Mouse (Mus musculus) CD4-positive, CD25-positive, alpha-beta regulatory T cell, adult 4 months (primary cell): ENCODE results near the gene Rsph1. TPM values are rescaled to one million over a fixed set of nuclear protein-coding genes. Genes with fewer than 3 reads are reported as not detected.

Source experiments
- ATAC-seq: one replicate; pipeline ENCODE4 v1.8.0; 2017
- polyA plus RNA-seq, 2 experiments: library from polyadenylated mRNA; unstranded; fragments of 100-300 nt; shearing (Covaris generic); gene quantifications; one replicate each; pipeline ENCODE4 v1.2.1; 2017

The Rsph1 gene
- polyA plus RNA-seq, 2 experiments from 2014 or later, result 0.52 to 1.1 TPM

- ATAC-seq, result no peak
Measured at GRCm38 (mm10) chr17:31303401-31303800, 26.2 kb upstream of the Rsph1 start.

GRCm38 (mm10) chr17:31300736-31301135 lies 23.6 kb upstream of the Rsph1 start:
- ATAC-seq, result no peak

- no peak for ATAC-seq
Measured at GRCm38 (mm10) chr17:31299981-31300380, 22.8 kb upstream of the Rsph1 start.

- ATAC-seq, result no peak
Measured at GRCm38 (mm10) chr17:31298419-31299209, 21.4 kb upstream of the Rsph1 start.

GRCm38 (mm10) chr17:31297521-31297939 lies 20.3 kb upstream of the Rsph1 start:
- ATAC-seq, result no peak

GRCm38 (mm10) chr17:31295892-31296781 lies 19.0 kb upstream of the Rsph1 start:
- ATAC-seq, result peak; percentile 64

- peak; percentile 70 for ATAC-seq
Measured at GRCm38 (mm10) chr17:31295215-31295891, 18.2 kb upstream of the Rsph1 start.

- ATAC-seq, result peak; percentile 23
Measured at GRCm38 (mm10) chr17:31294363-31295214, 17.4 kb upstream of the Rsph1 start.

- ATAC-seq, result no peak
Measured at GRCm38 (mm10) chr17:31290859-31291258, 13.7 kb upstream of the Rsph1 start.

GRCm38 (mm10) chr17:31290311-31290710 lies 13.1 kb upstream of the Rsph1 start:
- no peak for ATAC-seq

GRCm38 (mm10) chr17:31288999-31289726 lies 12.0 kb upstream of the Rsph1 start:
- no peak for ATAC-seq

- no peak for ATAC-seq
Measured at GRCm38 (mm10) chr17:31287216-31287615, 10.0 kb upstream of the Rsph1 start.

- no peak for ATAC-seq
Measured at GRCm38 (mm10) chr17:31286492-31286891, 9.3 kb upstream of the Rsph1 start, which contains the start of gene Slc37a1. Gene Slc37a1, plus strand, starts transcription at chr17:31286792.

- ATAC-seq, result no peak
Measured at GRCm38 (mm10) chr17:31285867-31286266, 8.7 kb upstream of the Rsph1 start.

GRCm38 (mm10) chr17:31282687-31283053 lies 5.5 kb upstream of the Rsph1 start:
- ATAC-seq, result no peak

GRCm38 (mm10) chr17:31281830-31282686 lies 4.9 kb upstream of the Rsph1 start:
- ATAC-seq, result no peak

- ATAC-seq, result no peak
Measured at GRCm38 (mm10) chr17:31280269-31280668, 3.1 kb upstream of the Rsph1 start.

- ATAC-seq, result no peak
Measured at GRCm38 (mm10) chr17:31279541-31279940, 2.4 kb upstream of the Rsph1 start.

- ATAC-seq, result no peak
Measured at GRCm38 (mm10) chr17:31277931-31278330, 748 bp upstream of the Rsph1 start.

GRCm38 (mm10) chr17:31276207-31276921 lies 819 bp downstream of the Rsph1 start:
- no peak for ATAC-seq
